Mouse (Mus musculus): ENCODE data around the gene Dse. TPM values are rescaled to one million over a fixed set of nuclear protein-coding genes. Genes with fewer than 3 reads are reported as not detected.
A peak's percentile ranks its signal among the peaks of the same experiment; 100 is the strongest.

Gene Dse
- polyA plus RNA-seq, 1 experiment from 2014 or later = 31.4 TPM

GRCm38 (mm10) chr10:34194503-34194902, 13.0 kb downstream of the Dse start:
- Histone ChIP-seq H3K27ac (ENCODE audit: low read length) (no peak overlapping the region), H3K4me2 (ENCODE audit: low read depth, low read length) (no peak overlapping the region), H3K4me3 (ENCODE audit: low read length) (no peak overlapping the region), H3K36me3 (ENCODE audit: control insufficient read depth, insufficient read depth, low read length) (no peaks in the 10 kb centered on the region), H3K27me3 (ENCODE audit: control insufficient read depth, insufficient read depth, low read depth, low read length) (no peaks in the 10 kb centered on the region), H3K9ac (ENCODE audit: low read length) (no peak overlapping the region), H3K9me3 (ENCODE audit: control insufficient read depth, low read length) (no peaks in the 10 kb centered on the region), H3K4me1 (replicated peaks; ENCODE audit: control insufficient read depth, insufficient read depth, low read length) (peaks cover 17% of the 10 kb centered on the region)
- 70% methylated on average over 5 of the region's 5 CpGs for WGBS
- ATAC-seq (ENCODE audit: low read depth) = no peak

- no peak overlapping the region for H3K4me3 ChIP-seq (ENCODE audit: low read length)
- 65% methylated on average over 10 of the region's 10 CpGs for WGBS
- H3K9me3 ChIP-seq (ENCODE audit: control insufficient read depth, low read length) = no peaks in the 10 kb centered on the region
- H3K4me2 ChIP-seq (ENCODE audit: low read depth, low read length) = no peak overlapping the region
- H3K4me1 ChIP-seq (replicated peaks; ENCODE audit: control insufficient read depth, insufficient read depth, low read length) = peaks cover 8% of the 10 kb centered on the region; the same call in 1 of the 2 replicates
- ATAC-seq (ENCODE audit: low read depth) = no peak
- no peaks in the 10 kb centered on the region; the same call in 1 of the 2 replicates for H3K36me3 ChIP-seq (ENCODE audit: control insufficient read depth, insufficient read depth, low read length)
- H3K9ac ChIP-seq (ENCODE audit: low read length) = no peak overlapping the region
- H3K27ac ChIP-seq (ENCODE audit: low read length) = no peak overlapping the region
- no peaks in the 10 kb centered on the region for H3K27me3 ChIP-seq (ENCODE audit: control insufficient read depth, insufficient read depth, low read depth, low read length)
Measured at GRCm38 (mm10) chr10:34186571-34187260, 20.8 kb downstream of the Dse start.

- Histone ChIP-seq H3K9ac (ENCODE audit: low read length) (no peak overlapping the region), H3K4me1 (replicated peaks; ENCODE audit: control insufficient read depth, insufficient read depth, low read length) (peaks cover 8% of the 10 kb centered on the region; the same call in 1 of the 2 replicates), H3K36me3 (ENCODE audit: control insufficient read depth, insufficient read depth, low read length) (no peaks in the 10 kb centered on the region; the same call in 1 of the 2 replicates), H3K4me2 (ENCODE audit: low read depth, low read length) (no peak overlapping the region), H3K27ac (ENCODE audit: low read length) (no peak overlapping the region), H3K9me3 (ENCODE audit: control insufficient read depth, low read length) (no peaks in the 10 kb centered on the region), H3K4me3 (ENCODE audit: low read length) (no peak overlapping the region), H3K27me3 (ENCODE audit: control insufficient read depth, insufficient read depth, low read depth, low read length) (no peaks in the 10 kb centered on the region)
- WGBS = 55% methylated on average over 4 of the region's 4 CpGs
- ATAC-seq (ENCODE audit: low read depth) = no peak
Measured at GRCm38 (mm10) chr10:34185556-34185955, 22.0 kb downstream of the Dse start.

- peak; percentile 23; the same call in 1 of the 2 replicates for ATAC-seq (ENCODE audit: low read depth)
- H3K9me3 ChIP-seq (ENCODE audit: control insufficient read depth, low read length) = no peaks in the 10 kb centered on the region
- H3K36me3 ChIP-seq (ENCODE audit: control insufficient read depth, insufficient read depth, low read length) = no peaks in the 10 kb centered on the region; the same call in 1 of the 2 replicates
- no peak overlapping the region for H3K4me2 ChIP-seq (ENCODE audit: low read depth, low read length)
- WGBS = 8% methylated on average over 1 of the region's 1 CpGs
- no peaks in the 10 kb centered on the region for H3K27me3 ChIP-seq (ENCODE audit: control insufficient read depth, insufficient read depth, low read depth, low read length)
- no peak overlapping the region for H3K9ac ChIP-seq (ENCODE audit: low read length)
- peaks cover 8% of the 10 kb centered on the region; the same call in 1 of the 2 replicates for H3K4me1 ChIP-seq (replicated peaks; ENCODE audit: control insufficient read depth, insufficient read depth, low read length)
- H3K4me3 ChIP-seq (ENCODE audit: low read length) = no peak overlapping the region
- H3K27ac ChIP-seq (ENCODE audit: low read length) = no peak overlapping the region
Measured at GRCm38 (mm10) chr10:34184956-34185355, 22.6 kb downstream of the Dse start.

GRCm38 (mm10) chr10:34183731-34184130, 23.8 kb downstream of the Dse start:
- H3K4me1 ChIP-seq (replicated peaks; ENCODE audit: control insufficient read depth, insufficient read depth, low read length) = peaks cover 8% of the 10 kb centered on the region; the same call in 1 of the 2 replicates
- no peaks in the 10 kb centered on the region; the same call in 1 of the 2 replicates for H3K36me3 ChIP-seq (ENCODE audit: control insufficient read depth, insufficient read depth, low read length)
- H3K27me3 ChIP-seq (ENCODE audit: control insufficient read depth, insufficient read depth, low read depth, low read length) = no peaks in the 10 kb centered on the region
- H3K27ac ChIP-seq (ENCODE audit: low read length) = no peak overlapping the region
- no peak overlapping the region for H3K4me3 ChIP-seq (ENCODE audit: low read length)
- no peak overlapping the region for H3K9ac ChIP-seq (ENCODE audit: low read length)
- no peaks in the 10 kb centered on the region for H3K9me3 ChIP-seq (ENCODE audit: control insufficient read depth, low read length)
- WGBS = 72% methylated on average over 7 of the region's 7 CpGs
- peak; percentile 17; the same call in 1 of the 2 replicates for ATAC-seq (ENCODE audit: low read depth)
- no peak overlapping the region for H3K4me2 ChIP-seq (ENCODE audit: low read depth, low read length)

GRCm38 (mm10) chr10:34175870-34176606, 31.5 kb downstream of the Dse start:
- WGBS = 38% methylated on average over 8 of the region's 8 CpGs
- no peak for ATAC-seq (ENCODE audit: low read depth)
- no peak overlapping the region for H3K4me3 ChIP-seq (ENCODE audit: low read length)
- H3K9me3 ChIP-seq (ENCODE audit: control insufficient read depth, low read length) = no peaks in the 10 kb centered on the region
- H3K4me2 ChIP-seq (ENCODE audit: low read depth, low read length) = no peak overlapping the region
- no peak overlapping the region for H3K27ac ChIP-seq (ENCODE audit: low read length)
- no peaks in the 10 kb centered on the region for H3K36me3 ChIP-seq (ENCODE audit: control insufficient read depth, insufficient read depth, low read length)
- H3K27me3 ChIP-seq (ENCODE audit: control insufficient read depth, insufficient read depth, low read depth, low read length) = no peaks in the 10 kb centered on the region
- no peaks in the 10 kb centered on the region for H3K4me1 ChIP-seq (replicated peaks; ENCODE audit: control insufficient read depth, insufficient read depth, low read length)
- no peak overlapping the region for H3K9ac ChIP-seq (ENCODE audit: low read length)

GRCm38 (mm10) chr10:34172663-34173282, 34.7 kb downstream of the Dse start:
- Histone ChIP-seq H3K4me1 (replicated peaks; ENCODE audit: control insufficient read depth, insufficient read depth, low read length) (no peaks in the 10 kb centered on the region), H3K4me2 (ENCODE audit: low read depth, low read length) (no peak overlapping the region), H3K9me3 (ENCODE audit: control insufficient read depth, low read length) (no peaks in the 10 kb centered on the region), H3K27me3 (ENCODE audit: control insufficient read depth, insufficient read depth, low read depth, low read length) (no peaks in the 10 kb centered on the region), H3K9ac (ENCODE audit: low read length) (no peak overlapping the region), H3K4me3 (ENCODE audit: low read length) (no peak overlapping the region), H3K27ac (ENCODE audit: low read length) (no peak overlapping the region), H3K36me3 (ENCODE audit: control insufficient read depth, insufficient read depth, low read length) (no peaks in the 10 kb centered on the region)
- WGBS = 68% methylated on average over 4 of the region's 4 CpGs
- ATAC-seq (ENCODE audit: low read depth) = no peak

- H3K4me3 ChIP-seq (ENCODE audit: low read length) = no peak overlapping the region
- no peak overlapping the region for H3K4me2 ChIP-seq (ENCODE audit: low read depth, low read length)
- H3K27ac ChIP-seq (ENCODE audit: low read length) = no peak overlapping the region
- no peaks in the 10 kb centered on the region for H3K27me3 ChIP-seq (ENCODE audit: control insufficient read depth, insufficient read depth, low read depth, low read length)
- H3K4me1 ChIP-seq (replicated peaks; ENCODE audit: control insufficient read depth, insufficient read depth, low read length) = no peaks in the 10 kb centered on the region
- no peaks in the 10 kb centered on the region for H3K36me3 ChIP-seq (ENCODE audit: control insufficient read depth, insufficient read depth, low read length)
- ATAC-seq (ENCODE audit: low read depth) = no peak
- H3K9me3 ChIP-seq (ENCODE audit: control insufficient read depth, low read length) = no peaks in the 10 kb centered on the region
- no peak overlapping the region for H3K9ac ChIP-seq (ENCODE audit: low read length)
- WGBS = 72% methylated on average over 4 of the region's 4 CpGs
Measured at GRCm38 (mm10) chr10:34171660-34172059, 35.9 kb downstream of the Dse start.

- H3K9ac ChIP-seq (ENCODE audit: low read length) = no peak overlapping the region
- no peak overlapping the region for H3K27ac ChIP-seq (ENCODE audit: low read length)
- no peaks in the 10 kb centered on the region for H3K9me3 ChIP-seq (ENCODE audit: control insufficient read depth, low read length)
- no peak for ATAC-seq (ENCODE audit: low read depth)
- H3K36me3 ChIP-seq (ENCODE audit: control insufficient read depth, insufficient read depth, low read length) = no peaks in the 10 kb centered on the region
- H3K27me3 ChIP-seq (ENCODE audit: control insufficient read depth, insufficient read depth, low read depth, low read length) = no peaks in the 10 kb centered on the region
- H3K4me2 ChIP-seq (ENCODE audit: low read depth, low read length) = no peak overlapping the region
- no peak overlapping the region for H3K4me3 ChIP-seq (ENCODE audit: low read length)
- no peaks in the 10 kb centered on the region for H3K4me1 ChIP-seq (replicated peaks; ENCODE audit: control insufficient read depth, insufficient read depth, low read length)
- 81% methylated on average over 3 of the region's 3 CpGs for WGBS
Measured at GRCm38 (mm10) chr10:34171191-34171590, 36.3 kb downstream of the Dse start.
